Mouse (Mus musculus) neural tube, embryonic 12.5 days (tissue): ENCODE data around the gene Plscr3. TPM values are rescaled to one million over a fixed set of nuclear protein-coding genes. Genes with fewer than 3 reads are reported as not detected.

Experiments
- ATAC-seq: fragments of 200-750 bp; cut with Nextera tagmentation; 2 replicates; pipeline ENCODE4 v1.8.0; 2017; ENCODE audit warnings: low read depth, mild to moderate bottlenecking, moderate TSS enrichment, moderate library complexity; ENCODE audit not compliant: low FRiP score
- H3K27ac ChIP-seq: fragments of 300-500 bp; sonication (generic); 2 replicates; pipeline ENCODE4 v1.5.1; 2016
- H3K27me3 ChIP-seq: fragments of 300-500 bp; sonication (generic); replicated peaks from 2 replicates; pipeline ENCODE4 v1.6.1; 2016; ENCODE audit warnings: mild to moderate bottlenecking
- H3K36me3 ChIP-seq: fragments of 300-500 bp; sonication (generic); 2 replicates; pipeline ENCODE4 v1.6.1; 2016; ENCODE audit warnings: mild to moderate bottlenecking
- H3K4me1 ChIP-seq: fragments of 300-500 bp; sonication (generic); 2 replicates; pipeline ENCODE4 v1.6.1; 2016
- H3K4me2 ChIP-seq: fragments of 300-500 bp; sonication (generic); replicated peaks from 2 replicates; pipeline ENCODE4 v1.6.1; 2016; ENCODE audit warnings: mild to moderate bottlenecking
- H3K4me3 ChIP-seq: fragments of 300-500 bp; sonication (generic); 2 replicates; pipeline ENCODE4 v1.5.1; 2016
- H3K9ac ChIP-seq: fragments of 300-500 bp; sonication (generic); 2 replicates; pipeline ENCODE4 v1.6.1; 2016; ENCODE audit warnings: mild to moderate bottlenecking
- H3K9me3 ChIP-seq: fragments of 300-500 bp; sonication (generic); 2 replicates; pipeline ENCODE4 v1.6.1; 2016; ENCODE audit warnings: mild to moderate bottlenecking
- WGBS: fragments of 180-500 bp; shearing (Covaris S2); methylation state at CpG from one replicate; pipeline ENCODE4 v1.1.7; 2016; 5-methylcytosine and 5-hydroxymethylcytosine counted together
- polyA plus RNA-seq: library from polyadenylated mRNA; unstranded; fragments of >200 nt; fragmentation: Nextera tagmentation; extraction: Ambion mirVana; gene quantifications from 2 replicates; pipeline ENCODE4 v1.2.1, GENCODE M21; 2016

Gene Plscr3
- polyA plus RNA-seq, 1 experiment from 2014 or later = 69.9 TPM

- no peak for ATAC-seq
- Histone ChIP-seq H3K4me2 (no peak overlapping the region), H3K9ac (no peak overlapping the region), H3K9me3 (no peaks in the 10 kb centered on the region), H3K27me3 (peaks cover 7% of the 10 kb centered on the region; the same call in 1 of the 2 replicates), H3K36me3 (no peaks in the 10 kb centered on the region), H3K27ac (no peak overlapping the region), H3K4me1 (peaks cover 30% of the 10 kb centered on the region), H3K4me3 (no peak overlapping the region)
- WGBS = 74% methylated on average over 7 of the region's 7 CpGs
These were observed 30.0 kb downstream of the Plscr3 start for GRCm38 (mm10) chr11:69876186-69876585.

- Histone ChIP-seq H3K36me3 (no peaks in the 10 kb centered on the region), H3K4me1 (peaks cover 36% of the 10 kb centered on the region), H3K27me3 (peaks cover 7% of the 10 kb centered on the region; the same call in 1 of the 2 replicates), H3K27ac (no peak overlapping the region), H3K4me3 (no peak overlapping the region), H3K9ac (0 out of 2 replicates have a peak overlapping the region, but pooled peaks have one; percentile 26), H3K4me2 (peak overlapping the region; percentile 46), H3K9me3 (no peaks in the 10 kb centered on the region)
- ATAC-seq = 0 out of 2 replicates have a peak, but pooled peaks have one; percentile 29
- WGBS = 1% methylated on average over 12 of the region's 12 CpGs
These were observed 30.7 kb downstream of the Plscr3 start for GRCm38 (mm10) chr11:69876867-69877266.

- H3K9me3 ChIP-seq = no peaks in the 10 kb centered on the region
- no peak for ATAC-seq
- 0 out of 2 replicates have a peak within 1 kb of the TSS, but pooled peaks have one; percentile 26 for H3K9ac ChIP-seq
- H3K4me2 ChIP-seq = peak within 1 kb of the TSS; percentile 84
- H3K4me3 ChIP-seq = no peak within 1 kb of the TSS
- no peak within 1 kb of the TSS for H3K27ac ChIP-seq
- WGBS = 94% methylated on average over 11 of the region's 11 CpGs
- H3K4me1 ChIP-seq = peaks cover 36% of the 10 kb centered on the region
- H3K27me3 ChIP-seq = peaks cover 13% of the 10 kb centered on the region; the same call in 1 of the 2 replicates
- no peaks in the 10 kb centered on the region for H3K36me3 ChIP-seq
These were observed 31.7 kb downstream of the Plscr3 start, which contains the start of gene Tmem95 for GRCm38 (mm10) chr11:69877878-69878277. Gene Tmem95, minus strand, starts transcription at chr11:69878018.

GRCm38 (mm10) chr11:69878399-69878798 lies 32.2 kb downstream of the Plscr3 start:
- H3K27ac ChIP-seq = no peak overlapping the region
- H3K4me3 ChIP-seq = no peak overlapping the region
- no peaks in the 10 kb centered on the region for H3K9me3 ChIP-seq
- 77% methylated on average over 3 of the region's 3 CpGs for WGBS
- H3K4me1 ChIP-seq = peaks cover 36% of the 10 kb centered on the region
- H3K4me2 ChIP-seq = 0 out of 2 replicates have a peak overlapping the region, but pooled peaks have one; percentile 84
- no peak overlapping the region for H3K9ac ChIP-seq
- no peak for ATAC-seq
- H3K36me3 ChIP-seq = no peaks in the 10 kb centered on the region
- H3K27me3 ChIP-seq = peaks cover 13% of the 10 kb centered on the region; the same call in 1 of the 2 replicates

GRCm38 (mm10) chr11:69878952-69879351 lies 32.8 kb downstream of the Plscr3 start:
- no peak overlapping the region for H3K4me3 ChIP-seq
- 91% methylated on average over 6 of the region's 6 CpGs for WGBS
- no peak overlapping the region for H3K27ac ChIP-seq
- no peak for ATAC-seq
- peaks cover 13% of the 10 kb centered on the region; the same call in 1 of the 2 replicates for H3K27me3 ChIP-seq
- no peaks in the 10 kb centered on the region for H3K36me3 ChIP-seq
- H3K4me1 ChIP-seq = peaks cover 36% of the 10 kb centered on the region
- H3K9me3 ChIP-seq = no peaks in the 10 kb centered on the region
- H3K4me2 ChIP-seq = 0 out of 2 replicates have a peak overlapping the region, but pooled peaks have one; percentile 84
- no peak overlapping the region for H3K9ac ChIP-seq

GRCm38 (mm10) chr11:69879711-69880110 lies 33.5 kb downstream of the Plscr3 start:
- Histone ChIP-seq H3K4me2 (peak overlapping the region; percentile 84), H3K4me3 (no peak overlapping the region)
- no peak for ATAC-seq

GRCm38 (mm10) chr11:69880506-69880852 lies 34.3 kb downstream of the Plscr3 start:
- Histone ChIP-seq H3K27me3 (peaks cover 13% of the 10 kb centered on the region; the same call in 1 of the 2 replicates), H3K36me3 (no peaks in the 10 kb centered on the region), H3K9me3 (no peaks in the 10 kb centered on the region), H3K27ac (0 out of 2 replicates have a peak overlapping the region, but pooled peaks have one; percentile 26), H3K4me1 (peaks cover 36% of the 10 kb centered on the region), H3K4me3 (peak overlapping the region; percentile 46), H3K9ac (peak overlapping the region; percentile 54), H3K4me2 (peak overlapping the region; percentile 84)
- ATAC-seq = peak; percentile 37; the same call in 1 of the 2 replicates
- WGBS = under 1% methylated on average over 18 of the region's 18 CpGs

More at GRCm38 (mm10) chr11:69879711-69880110, 33.5 kb downstream of the Plscr3 start:
- peaks cover 13% of the 10 kb centered on the region; the same call in 1 of the 2 replicates for H3K27me3 ChIP-seq
- no peak overlapping the region for H3K9ac ChIP-seq
- WGBS = 64% methylated on average over 15 of the region's 15 CpGs
- H3K27ac ChIP-seq = no peak overlapping the region
- no peaks in the 10 kb centered on the region for H3K9me3 ChIP-seq
- H3K4me1 ChIP-seq = peaks cover 36% of the 10 kb centered on the region
- H3K36me3 ChIP-seq = no peaks in the 10 kb centered on the region

GRCm38 (mm10) chr11:69880853-69881603 lies 34.9 kb downstream of the Plscr3 start, which contains the start of gene Kctd11:
Gene Kctd11, minus strand, starts transcription at chr11:69881406.
- Histone ChIP-seq H3K36me3 (no peaks in the 10 kb centered on the region), H3K27ac (peak within 1 kb of the TSS; percentile 26; the same call in 1 of the 2 replicates), H3K27me3 (peaks cover 13% of the 10 kb centered on the region; the same call in 1 of the 2 replicates), H3K4me1 (peaks cover 36% of the 10 kb centered on the region), H3K9me3 (no peaks in the 10 kb centered on the region), H3K4me2 (peak within 1 kb of the TSS; percentile 84), H3K9ac (peak within 1 kb of the TSS; percentile 54), H3K4me3 (peak within 1 kb of the TSS; percentile 46)
- WGBS = under 1% methylated on average over 46 of the region's 46 CpGs
- ATAC-seq = peak; percentile 77

GRCm38 (mm10) chr11:69881787-69882670 lies 35.9 kb downstream of the Plscr3 start:
- ATAC-seq = 0 out of 2 replicates have a peak, but pooled peaks have one; percentile 13
- 64% methylated on average over 21 of the region's 21 CpGs for WGBS
- Histone ChIP-seq H3K9ac (no peak overlapping the region), H3K9me3 (no peaks in the 10 kb centered on the region), H3K27me3 (peaks cover 13% of the 10 kb centered on the region; the same call in 1 of the 2 replicates), H3K36me3 (no peaks in the 10 kb centered on the region), H3K27ac (no peak overlapping the region), H3K4me1 (peaks cover 35% of the 10 kb centered on the region), H3K4me2 (peak overlapping the region; percentile 84), H3K4me3 (peak overlapping the region; percentile 46)

- Histone ChIP-seq H3K36me3 (no peaks in the 10 kb centered on the region), H3K4me3 (no peak overlapping the region), H3K27me3 (peaks cover 13% of the 10 kb centered on the region; the same call in 1 of the 2 replicates), H3K4me1 (peaks cover 31% of the 10 kb centered on the region), H3K27ac (no peak overlapping the region), H3K9me3 (no peaks in the 10 kb centered on the region), H3K9ac (no peak overlapping the region), H3K4me2 (no peak overlapping the region)
- WGBS = 61% methylated on average over 4 of the region's 4 CpGs
- no peak for ATAC-seq
These were observed 36.9 kb downstream of the Plscr3 start for GRCm38 (mm10) chr11:69883066-69883465.

GRCm38 (mm10) chr11:69883527-69884151 lies 37.5 kb downstream of the Plscr3 start:
- H3K9me3 ChIP-seq = no peaks in the 10 kb centered on the region
- H3K9ac ChIP-seq = no peak overlapping the region
- peaks cover 13% of the 10 kb centered on the region; the same call in 1 of the 2 replicates for H3K27me3 ChIP-seq
- H3K4me3 ChIP-seq = no peak overlapping the region
- no peaks in the 10 kb centered on the region for H3K36me3 ChIP-seq
- no peak overlapping the region for H3K4me2 ChIP-seq
- peaks cover 26% of the 10 kb centered on the region for H3K4me1 ChIP-seq
- no peak overlapping the region for H3K27ac ChIP-seq
- WGBS = 85% methylated on average over 8 of the region's 8 CpGs
- ATAC-seq = no peak
